Mouse (Mus musculus) neural tube, embryonic 11.5 days (tissue): ENCODE measurements around the gene Borcs5. TPM values are rescaled to one million over a fixed set of nuclear protein-coding genes. Genes with fewer than 3 reads are reported as not detected.

Experiments used
- ATAC-seq: fragments of 200-750 bp; cut with Nextera tagmentation; 2 replicates; pipeline ENCODE4 v1.8.0; 2017; ENCODE audit warnings: moderate number of reproducible peaks, mild to moderate bottlenecking, moderate TSS enrichment, moderate library complexity; ENCODE audit not compliant: insufficient read depth, low FRiP score, low TSS enrichment
- DNase-seq: peaks from one replicate; pipeline ENCODE4 v3.0.0-alpha.2; 2015; ENCODE audit warnings: low spot score
- H3K27ac ChIP-seq: fragments of 300-500 bp; sonication (generic); 2 replicates; pipeline ENCODE4 v1.5.1; 2014; ENCODE audit warnings: low read depth, mild to moderate bottlenecking, low read length
- H3K27me3 ChIP-seq: fragments of 300-500 bp; sonication (generic); 2 replicates; pipeline ENCODE4 v1.6.1; 2014; ENCODE audit warnings: mild to moderate bottlenecking, low read length, mixed read lengths; ENCODE audit not compliant: control insufficient read depth, insufficient read depth
- H3K36me3 ChIP-seq: fragments of 300-500 bp; sonication (generic); 2 replicates; pipeline ENCODE4 v1.6.1; 2014; ENCODE audit warnings: mild to moderate bottlenecking, low read length, moderate library complexity, mixed read lengths; ENCODE audit not compliant: control insufficient read depth, insufficient read depth
- H3K4me1 ChIP-seq: fragments of 300-500 bp; sonication (generic); 2 replicates; pipeline ENCODE4 v1.6.1; 2014; ENCODE audit warnings: low read length, mixed read lengths; ENCODE audit not compliant: control insufficient read depth, insufficient read depth
- H3K4me2 ChIP-seq: fragments of 300-500 bp; sonication (generic); 2 replicates; pipeline ENCODE4 v1.6.1; 2014; ENCODE audit warnings: low read depth, mild to moderate bottlenecking, moderate library complexity
- H3K4me3 ChIP-seq: fragments of 300-500 bp; sonication (generic); 2 replicates; pipeline ENCODE4 v1.5.1; 2014; ENCODE audit warnings: low read depth, low read length
- H3K9ac ChIP-seq: fragments of 300-500 bp; sonication (generic); 2 replicates; pipeline ENCODE4 v1.6.1; 2014; ENCODE audit warnings: mild to moderate bottlenecking, low read length
- H3K9me3 ChIP-seq: fragments of 300-500 bp; sonication (generic); 2 replicates; pipeline ENCODE4 v1.6.1; 2016; ENCODE audit warnings: low read length; ENCODE audit not compliant: control insufficient read depth
- WGBS: fragments of 180-500 bp; shearing (Covaris S2); extraction: QIAGEN DNeasy Blood & Tissue Kit; methylation state at CpG from one replicate; pipeline ENCODE4 v1.1.7; 2014; 5-methylcytosine and 5-hydroxymethylcytosine counted together
- polyA plus RNA-seq: library from polyadenylated mRNA; unstranded; fragments of >200 nt; fragmentation: Nextera tagmentation; extraction: Ambion mirVana; gene quantifications from 2 replicates; pipeline ENCODE4 v1.2.1, GENCODE M21; 2014

The Borcs5 gene
- polyA plus RNA-seq, 1 experiment from 2014 or later: 32.1 TPM

GRCm38 (mm10) chr6:134636476-134636875 is 2.8 kb upstream of the Borcs5 start:
- H3K9ac ChIP-seq: no peak overlapping the region
- H3K36me3 ChIP-seq: no peaks in the 10 kb centered on the region
- no peak overlapping the region for H3K4me2 ChIP-seq
- no peak overlapping the region for H3K4me3 ChIP-seq
- H3K4me1 ChIP-seq: peaks cover 2% of the 10 kb centered on the region; the same call in 1 of the 2 replicates
- DNase-seq (no peak), ATAC-seq (no peak)
- no peak overlapping the region for H3K27ac ChIP-seq
- H3K27me3 ChIP-seq: peaks cover 12% of the 10 kb centered on the region
- no peaks in the 10 kb centered on the region for H3K9me3 ChIP-seq
- WGBS: 57% methylated on average over 4 of the region's 4 CpGs

DNA sequence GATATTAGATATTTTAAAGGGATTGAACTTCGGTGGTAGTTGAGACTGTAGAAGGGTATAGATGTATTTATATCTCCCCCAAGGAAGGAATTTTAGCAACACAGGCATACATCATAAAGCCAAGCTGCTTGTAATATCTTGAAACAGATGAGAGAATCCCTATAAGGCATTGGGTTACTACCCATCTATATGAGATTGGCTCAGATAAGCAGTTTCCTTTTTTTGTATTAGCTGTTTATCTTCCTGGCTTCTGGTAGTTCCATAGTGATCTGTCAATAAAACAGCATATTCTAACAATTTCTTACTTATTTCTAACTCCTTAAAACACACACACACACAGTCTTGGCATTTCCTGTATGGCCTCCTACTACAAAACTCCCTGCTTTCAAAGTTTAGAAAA is 590 bp downstream of the Borcs5 start:
- Histone ChIP-seq H3K4me3 (no peak overlapping the region), H3K27me3 (no peaks in the 10 kb centered on the region), H3K9ac (no peak overlapping the region), H3K27ac (no peak overlapping the region), H3K4me1 (peaks cover 2% of the 10 kb centered on the region; the same call in 1 of the 2 replicates), H3K36me3 (no peaks in the 10 kb centered on the region), H3K4me2 (no peak overlapping the region), H3K9me3 (no peaks in the 10 kb centered on the region)
- WGBS: 92% methylated on average over 1 of the region's 1 CpGs
- no peak for DNase-seq
- no peak for ATAC-seq

DNA sequence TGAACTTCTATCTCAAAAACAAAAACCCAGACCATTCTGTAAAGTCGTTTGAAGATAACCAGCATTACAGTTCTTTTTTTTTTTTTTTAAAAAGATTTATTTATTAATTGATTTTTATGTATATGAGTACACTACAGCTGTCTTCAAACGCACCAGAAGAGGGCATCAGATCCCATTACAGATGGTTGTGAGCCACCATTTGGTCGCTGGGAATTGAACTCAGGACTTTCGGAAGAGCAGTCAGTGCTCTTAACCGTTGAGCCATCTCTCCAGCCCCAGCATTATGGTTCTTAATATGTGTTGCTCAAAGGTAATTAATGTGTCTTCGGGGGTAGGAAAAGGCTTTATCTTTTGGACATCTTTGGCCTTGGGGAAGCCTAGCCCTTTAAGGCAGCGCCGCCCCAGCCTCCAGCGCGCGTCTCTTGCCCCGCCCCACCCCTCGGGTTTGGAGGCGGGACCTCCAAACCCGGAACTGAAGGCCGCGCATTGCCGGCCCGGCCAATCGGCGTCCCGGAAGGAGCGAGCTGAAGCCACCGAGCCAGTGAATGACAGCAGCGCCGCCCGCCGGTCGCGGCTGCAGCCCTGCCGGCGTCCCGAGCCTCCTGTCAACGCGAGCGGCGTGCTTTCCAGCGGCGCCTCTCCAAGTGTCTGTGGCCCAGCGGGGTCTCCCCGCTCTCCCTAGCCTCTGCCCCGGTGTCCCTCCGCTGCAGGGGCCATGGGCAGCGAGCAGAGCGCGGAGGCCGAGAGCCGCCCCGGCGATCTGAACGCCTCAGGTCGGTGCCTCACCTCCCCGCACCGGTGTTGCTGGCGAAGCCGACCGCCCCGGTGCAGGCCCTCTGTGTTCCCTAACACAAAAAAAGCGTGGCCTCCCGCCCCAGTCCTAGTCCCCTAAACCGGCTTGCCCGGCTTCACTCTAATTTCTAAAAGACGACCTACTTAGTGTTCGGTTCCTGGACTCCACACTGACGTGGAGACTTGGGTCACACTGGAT is 1.5 kb downstream of the Borcs5 start:
- no peaks in the 10 kb centered on the region for H3K9me3 ChIP-seq
- H3K27ac ChIP-seq: peak overlapping the region; percentile 81
- DNase-seq (peak; percentile 97), ATAC-seq (peak; percentile 99)
- H3K4me1 ChIP-seq: peaks cover 2% of the 10 kb centered on the region; the same call in 1 of the 2 replicates
- 1% methylated on average over 65 of the region's 65 CpGs for WGBS
- peak overlapping the region; percentile 86 for H3K4me3 ChIP-seq
- no peaks in the 10 kb centered on the region for H3K36me3 ChIP-seq
- H3K27me3 ChIP-seq: no peaks in the 10 kb centered on the region
- peak overlapping the region; percentile 92 for H3K9ac ChIP-seq
- H3K4me2 ChIP-seq: peak overlapping the region; percentile 67

- Histone ChIP-seq H3K27me3 (no peaks in the 10 kb centered on the region), H3K4me3 (peak overlapping the region; percentile 86), H3K9ac (peak overlapping the region; percentile 92), H3K36me3 (no peaks in the 10 kb centered on the region), H3K9me3 (no peaks in the 10 kb centered on the region), H3K27ac (no peak overlapping the region), H3K4me2 (peak overlapping the region; percentile 67), H3K4me1 (peaks cover 2% of the 10 kb centered on the region; the same call in 1 of the 2 replicates)
- ATAC-seq: no peak
- WGBS: 77% methylated on average over 9 of the region's 9 CpGs
- DNase-seq: no peak
Measured at GRCm38 (mm10) chr6:134641738-134642446, 2.6 kb downstream of the Borcs5 start.

DNA sequence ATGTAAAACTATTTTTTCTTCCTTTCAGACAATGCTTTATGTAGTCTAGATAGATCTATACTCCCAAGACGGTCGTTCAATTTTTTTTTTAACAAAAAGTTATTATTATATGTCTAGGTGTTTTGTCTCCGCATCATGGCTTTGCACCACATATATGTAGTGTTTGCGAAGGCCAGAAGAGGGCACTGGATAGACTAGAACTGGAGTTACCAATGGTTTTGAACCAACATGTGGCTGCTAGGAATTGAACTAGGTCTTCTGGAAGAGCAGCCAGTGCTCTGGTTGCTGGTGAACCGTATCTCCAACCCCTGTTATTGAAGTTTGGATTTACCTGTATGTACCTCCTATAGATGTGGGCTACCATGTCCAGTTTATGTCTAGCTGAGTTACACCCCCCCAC is 4.0 kb downstream of the Borcs5 start:
- ATAC-seq (no peak), DNase-seq (no peak)
- Histone ChIP-seq H3K36me3 (no peaks in the 10 kb centered on the region), H3K27ac (no peak overlapping the region), H3K4me3 (no peak overlapping the region), H3K27me3 (no peaks in the 10 kb centered on the region), H3K9ac (no peak overlapping the region), H3K4me2 (no peak overlapping the region), H3K4me1 (peaks cover 6% of the 10 kb centered on the region; the same call in 1 of the 2 replicates), H3K9me3 (no peaks in the 10 kb centered on the region)
- 91% methylated on average over 5 of the region's 5 CpGs for WGBS

DNA sequence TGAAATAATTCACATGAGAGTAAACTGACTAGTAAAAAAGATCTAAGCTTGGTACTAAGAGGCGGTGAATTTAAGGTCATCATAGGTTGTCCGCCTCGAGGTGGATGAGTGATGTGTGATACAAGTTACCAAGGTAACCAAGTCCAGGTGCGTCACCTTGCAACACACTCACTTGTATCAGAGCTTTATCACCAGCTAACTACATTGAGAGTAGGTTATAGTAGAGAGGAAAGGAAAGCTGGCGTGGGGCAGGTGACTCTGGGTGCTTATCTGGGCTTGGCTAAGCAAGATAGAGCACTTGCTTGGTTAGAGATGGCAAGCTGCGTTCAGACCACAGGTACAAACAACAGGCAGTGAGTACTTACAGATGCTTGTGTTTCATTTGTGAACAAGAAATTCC is 7.5 kb downstream of the Borcs5 start:
- Histone ChIP-seq H3K9me3 (no peaks in the 10 kb centered on the region), H3K4me1 (0 out of 2 replicates have a peak, but pooled peaks cover 4% of the 10 kb centered on the region), H3K27me3 (no peaks in the 10 kb centered on the region), H3K27ac (no peak overlapping the region), H3K4me3 (no peak overlapping the region), H3K9ac (no peak overlapping the region), H3K4me2 (no peak overlapping the region), H3K36me3 (no peaks in the 10 kb centered on the region)
- DNase-seq (no peak), ATAC-seq (no peak)
- 95% methylated on average over 6 of the region's 6 CpGs for WGBS

DNA sequence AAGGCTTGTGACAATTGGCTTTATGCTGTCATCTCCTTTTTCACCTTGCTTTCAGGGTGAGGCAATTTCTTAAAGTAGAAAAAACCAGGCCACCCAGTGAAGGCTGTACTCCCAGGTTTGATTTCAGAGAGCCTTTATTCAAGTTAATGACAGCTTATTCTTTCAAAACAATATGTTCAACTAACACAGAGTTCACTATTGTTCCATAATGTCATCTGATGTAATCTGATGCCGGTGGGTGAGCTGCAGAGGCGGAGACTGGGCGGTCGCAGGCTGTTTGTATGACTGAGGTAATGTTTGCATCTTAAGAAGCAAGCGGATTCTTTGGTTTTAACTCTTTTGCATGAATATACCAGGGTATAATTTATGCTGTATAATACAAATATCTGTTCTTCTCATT is 8.3 kb downstream of the Borcs5 start:
- no peak overlapping the region for H3K4me2 ChIP-seq
- no peaks in the 10 kb centered on the region for H3K9me3 ChIP-seq
- 22% methylated on average over 5 of the region's 5 CpGs for WGBS
- no peaks in the 10 kb centered on the region for H3K27me3 ChIP-seq
- H3K36me3 ChIP-seq: no peaks in the 10 kb centered on the region
- H3K27ac ChIP-seq: no peak overlapping the region
- DNase-seq (peak; percentile 26), ATAC-seq (no peak)
- H3K9ac ChIP-seq: no peak overlapping the region
- 0 out of 2 replicates have a peak, but pooled peaks cover 4% of the 10 kb centered on the region for H3K4me1 ChIP-seq
- no peak overlapping the region for H3K4me3 ChIP-seq

DNA sequence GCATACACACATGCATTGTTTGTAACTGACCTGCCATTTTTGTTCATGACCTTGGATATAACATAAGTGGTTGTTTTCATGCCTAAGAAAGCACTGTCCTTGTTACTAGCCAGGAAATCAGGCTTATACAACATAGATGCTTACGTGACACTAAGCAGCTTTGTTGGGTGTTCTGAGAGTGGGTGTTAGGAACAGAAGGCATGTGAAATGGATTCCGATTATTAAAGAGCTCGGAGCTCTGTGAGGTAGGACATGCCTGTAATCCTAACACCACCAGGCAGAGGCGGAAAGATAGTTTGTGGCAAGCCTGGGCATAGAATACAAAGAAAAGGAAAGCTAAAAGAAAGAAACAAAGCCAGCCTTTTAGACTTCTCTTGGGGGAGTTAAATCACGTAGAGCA is 9.0 kb downstream of the Borcs5 start:
- ATAC-seq (no peak), DNase-seq (no peak)
- 63% methylated on average over 5 of the region's 5 CpGs for WGBS
- no peaks in the 10 kb centered on the region for H3K27me3 ChIP-seq
- H3K36me3 ChIP-seq: no peaks in the 10 kb centered on the region
- H3K27ac ChIP-seq: no peak overlapping the region
- H3K9me3 ChIP-seq: no peaks in the 10 kb centered on the region
- no peak overlapping the region; the same call in 1 of the 2 replicates for H3K9ac ChIP-seq
- no peak overlapping the region for H3K4me3 ChIP-seq
- no peak overlapping the region for H3K4me2 ChIP-seq
- 0 out of 2 replicates have a peak, but pooled peaks cover 4% of the 10 kb centered on the region for H3K4me1 ChIP-seq
